Mouse (Mus musculus): ENCODE data around the gene Uqcc2. TPM values are rescaled to one million over a fixed set of nuclear protein-coding genes. Genes with fewer than 3 reads are reported as not detected.

Gene Uqcc2
- polyA plus RNA-seq, 1 experiment from 2014 or later, result 315 TPM

DNA sequence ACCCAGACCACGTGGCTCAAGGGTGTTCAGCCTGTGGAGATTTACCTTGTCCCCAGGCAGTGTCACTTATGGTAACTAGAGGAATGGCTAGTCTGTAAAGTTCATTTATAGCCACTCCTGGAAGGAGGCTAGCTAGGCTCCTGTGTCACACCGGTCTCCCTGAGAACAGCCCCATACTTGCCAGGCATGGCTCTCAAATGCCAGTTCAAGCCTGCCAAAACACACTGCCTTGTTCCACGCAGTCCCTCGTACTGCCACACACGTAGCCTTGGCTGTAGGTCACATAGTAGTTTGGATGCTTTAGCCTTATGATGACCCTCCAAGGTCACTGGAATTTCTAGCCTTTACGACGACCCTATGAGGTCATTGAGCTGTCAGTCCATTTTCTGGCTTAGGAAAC is 25.5 kb upstream of the Uqcc2 start:
- Histone ChIP-seq H3K36me3 (ENCODE audit: insufficient read depth, low read length) (no peaks in the 10 kb centered on the region), H3K27ac (no peak overlapping the region), H3K4me2 (ENCODE audit: low read length) (no peak overlapping the region), H3K4me1 (replicated peaks; ENCODE audit: insufficient read depth, low read length) (no peaks in the 10 kb centered on the region), H3K27me3 (ENCODE audit: insufficient read depth, low read length) (no peaks in the 10 kb centered on the region), H3K4me3 (replicated peaks; ENCODE audit: low read depth, low read length) (no peak overlapping the region), H3K9me3 (replicated peaks; ENCODE audit: low read length) (no peaks in the 10 kb centered on the region), H3K9ac (ENCODE audit: low read depth, low read length) (no peak overlapping the region)
- WGBS, result 64% methylated on average over 7 of the region's 7 CpGs
- TF ChIP-seq CTCF (IDR thresholded peaks at IDR 0.05; ENCODE audit: low read depth), result no peak
- ATAC-seq (replicated peaks; ENCODE audit: low FRiP score, low read depth) (no peak), DNase-seq (ENCODE audit: low spot score) (no peak)

DNA sequence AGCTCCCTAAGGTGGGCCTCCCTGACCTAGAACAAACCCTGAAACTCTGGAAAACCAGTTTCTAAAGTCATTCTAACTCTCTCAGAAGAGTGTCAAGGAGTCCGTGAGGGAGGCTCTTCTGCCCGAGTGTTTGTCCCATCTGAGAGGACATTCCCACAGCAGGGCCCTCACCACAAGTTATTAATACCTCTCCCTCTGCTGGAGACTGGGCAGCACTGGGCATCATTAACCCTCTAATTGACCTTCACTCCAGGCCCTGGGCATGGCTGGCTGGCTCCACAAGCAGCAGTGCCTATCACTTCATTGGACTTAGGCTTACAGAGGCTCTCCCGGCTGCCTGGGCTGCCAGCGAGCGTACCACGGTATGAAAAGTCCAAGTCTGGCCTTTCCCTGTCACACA is 24.7 kb upstream of the Uqcc2 start:
- Histone ChIP-seq H3K9me3 (replicated peaks; ENCODE audit: low read length) (no peaks in the 10 kb centered on the region), H3K4me3 (replicated peaks; ENCODE audit: low read depth, low read length) (no peak overlapping the region), H3K4me1 (replicated peaks; ENCODE audit: insufficient read depth, low read length) (no peaks in the 10 kb centered on the region), H3K4me2 (ENCODE audit: low read length) (no peak overlapping the region), H3K36me3 (ENCODE audit: insufficient read depth, low read length) (no peaks in the 10 kb centered on the region), H3K27me3 (ENCODE audit: insufficient read depth, low read length) (no peaks in the 10 kb centered on the region), H3K9ac (ENCODE audit: low read depth, low read length) (no peak overlapping the region), H3K27ac (no peak overlapping the region)
- 54% methylated on average over 6 of the region's 6 CpGs for WGBS
- DNase-seq (ENCODE audit: low spot score) (peak; percentile 61), ATAC-seq (replicated peaks; ENCODE audit: low FRiP score, low read depth) (peak; percentile 62; the same call in 1 of the 2 replicates)
- TF ChIP-seq CTCF (IDR thresholded peaks at IDR 0.05; ENCODE audit: low read depth), result peak; percentile 36

DNA sequence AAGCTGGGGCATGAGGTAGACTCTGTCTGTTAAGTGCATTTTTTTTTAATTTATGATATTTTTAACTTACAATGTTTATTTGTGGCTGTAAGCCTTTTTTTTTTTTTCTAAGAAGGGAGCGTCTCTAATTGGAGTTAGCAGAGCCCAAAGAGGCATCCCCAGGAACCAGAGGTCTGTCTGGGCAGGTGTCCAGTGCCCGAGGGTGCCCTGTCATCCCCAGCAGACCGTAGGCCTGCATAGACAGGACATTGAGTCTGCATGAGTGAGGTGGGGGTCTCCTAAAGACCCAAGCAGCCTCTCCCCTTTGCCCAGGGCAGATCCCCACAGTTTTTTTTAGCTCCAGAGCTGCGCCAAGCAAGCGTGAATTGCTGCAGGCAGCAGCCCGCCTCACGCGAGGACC is 22.0 kb upstream of the Uqcc2 start:
- DNase-seq (ENCODE audit: low spot score) (no peak), ATAC-seq (replicated peaks; ENCODE audit: low FRiP score, low read depth) (no peak)
- Histone ChIP-seq H3K9ac (ENCODE audit: low read depth, low read length) (no peak overlapping the region), H3K4me2 (ENCODE audit: low read length) (no peak overlapping the region), H3K27me3 (ENCODE audit: insufficient read depth, low read length) (no peaks in the 10 kb centered on the region), H3K9me3 (replicated peaks; ENCODE audit: low read length) (no peaks in the 10 kb centered on the region), H3K27ac (no peak overlapping the region), H3K4me1 (replicated peaks; ENCODE audit: insufficient read depth, low read length) (no peaks in the 10 kb centered on the region), H3K4me3 (replicated peaks; ENCODE audit: low read depth, low read length) (no peak overlapping the region), H3K36me3 (ENCODE audit: insufficient read depth, low read length) (no peaks in the 10 kb centered on the region)
- 61% methylated on average over 8 of the region's 8 CpGs for WGBS
- TF ChIP-seq CTCF (IDR thresholded peaks at IDR 0.05; ENCODE audit: low read depth), result no peak

DNA sequence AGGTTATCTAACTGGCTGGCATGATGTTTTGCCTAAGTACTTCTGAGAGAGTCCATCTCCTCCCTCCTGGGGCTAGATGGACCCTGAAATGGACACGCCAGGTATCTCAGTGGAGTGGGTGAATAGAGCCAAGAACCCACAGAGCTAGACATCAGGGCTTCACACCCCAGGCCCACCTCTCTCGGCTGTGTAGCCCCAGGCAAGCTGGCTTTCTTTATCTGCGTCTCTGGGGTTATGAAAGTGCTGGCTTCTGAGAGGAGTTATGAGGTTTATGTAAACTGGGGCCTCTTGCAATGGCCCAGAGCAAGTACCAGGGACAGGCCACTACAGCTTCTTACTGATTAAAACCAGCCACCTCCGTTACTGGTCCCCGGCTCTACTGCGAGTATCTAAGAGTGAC is 21.2 kb upstream of the Uqcc2 start:
- no peaks in the 10 kb centered on the region for H3K9me3 ChIP-seq (replicated peaks; ENCODE audit: low read length)
- no peak overlapping the region for H3K4me2 ChIP-seq (ENCODE audit: low read length)
- H3K4me1 ChIP-seq (replicated peaks; ENCODE audit: insufficient read depth, low read length), result no peaks in the 10 kb centered on the region
- H3K4me3 ChIP-seq (replicated peaks; ENCODE audit: low read depth, low read length), result no peak overlapping the region
- no peak for ATAC-seq (replicated peaks; ENCODE audit: low FRiP score, low read depth)
- no peak overlapping the region for H3K27ac ChIP-seq
- H3K9ac ChIP-seq (ENCODE audit: low read depth, low read length), result no peak overlapping the region
- no peaks in the 10 kb centered on the region for H3K27me3 ChIP-seq (ENCODE audit: insufficient read depth, low read length)
- TF ChIP-seq CTCF (IDR thresholded peaks at IDR 0.05; ENCODE audit: low read depth), result no peak
- DNase-seq (ENCODE audit: low spot score), result no peak
- 85% methylated on average over 6 of the region's 6 CpGs for WGBS
- no peaks in the 10 kb centered on the region for H3K36me3 ChIP-seq (ENCODE audit: insufficient read depth, low read length)

DNA sequence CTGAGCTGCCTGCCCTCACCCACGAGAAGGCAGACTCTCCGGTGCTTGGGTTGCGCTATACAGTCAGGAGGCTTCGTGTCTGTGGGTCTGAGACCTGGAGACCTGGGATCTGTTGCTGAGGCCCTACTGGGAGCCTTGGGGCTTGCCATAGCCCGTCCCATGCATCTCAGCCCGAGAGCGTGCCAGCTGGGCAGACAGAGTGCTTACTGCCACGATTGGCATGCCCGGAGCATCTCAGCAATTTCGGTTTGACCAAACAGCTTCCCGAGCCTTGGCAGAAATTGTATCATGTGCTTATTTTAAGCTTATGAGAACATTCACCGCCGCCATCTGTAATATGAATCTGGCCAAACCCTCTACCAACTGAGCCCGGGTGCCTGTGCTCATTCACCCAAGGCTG is 20.5 kb upstream of the Uqcc2 start:
- no peak overlapping the region for H3K27ac ChIP-seq
- DNase-seq (ENCODE audit: low spot score), result no peak
- H3K9ac ChIP-seq (ENCODE audit: low read depth, low read length), result no peak overlapping the region
- no peak overlapping the region for H3K4me3 ChIP-seq (replicated peaks; ENCODE audit: low read depth, low read length)
- 82% methylated on average over 14 of the region's 14 CpGs for WGBS
- no peak for ATAC-seq (replicated peaks; ENCODE audit: low FRiP score, low read depth)
- no peaks in the 10 kb centered on the region for H3K36me3 ChIP-seq (ENCODE audit: insufficient read depth, low read length)
- H3K9me3 ChIP-seq (replicated peaks; ENCODE audit: low read length), result no peaks in the 10 kb centered on the region
- H3K4me1 ChIP-seq (replicated peaks; ENCODE audit: insufficient read depth, low read length), result no peaks in the 10 kb centered on the region
- H3K4me2 ChIP-seq (ENCODE audit: low read length), result no peak overlapping the region
- TF ChIP-seq CTCF (IDR thresholded peaks at IDR 0.05; ENCODE audit: low read depth), result no peak
- no peaks in the 10 kb centered on the region for H3K27me3 ChIP-seq (ENCODE audit: insufficient read depth, low read length)

DNA sequence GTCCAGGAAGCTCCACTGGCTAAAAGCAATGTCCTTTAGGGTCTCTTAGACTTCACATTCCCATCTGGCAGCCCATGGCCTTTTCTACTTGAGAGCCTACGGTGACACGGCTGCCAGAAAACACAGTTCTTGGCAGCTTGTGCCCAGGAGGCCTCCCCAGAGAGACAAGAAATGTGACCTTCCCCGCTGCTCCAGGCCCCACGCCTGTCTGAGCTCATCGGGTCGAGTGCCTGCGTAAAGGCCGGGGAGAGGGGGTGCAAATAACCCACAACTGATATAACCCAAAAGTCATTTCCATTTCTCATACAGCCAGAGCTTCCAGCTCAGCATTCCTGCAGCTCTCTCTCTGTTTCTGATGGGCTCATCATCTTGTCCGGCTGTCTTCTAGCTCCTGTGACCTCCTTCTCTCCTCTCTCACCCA is 20.1 kb upstream of the Uqcc2 start:
- Histone ChIP-seq H3K36me3 (ENCODE audit: insufficient read depth, low read length) (no peaks in the 10 kb centered on the region), H3K4me3 (replicated peaks; ENCODE audit: low read depth, low read length) (no peak overlapping the region), H3K4me2 (ENCODE audit: low read length) (no peak overlapping the region), H3K9ac (ENCODE audit: low read depth, low read length) (no peak overlapping the region), H3K27ac (no peak overlapping the region), H3K4me1 (replicated peaks; ENCODE audit: insufficient read depth, low read length) (no peaks in the 10 kb centered on the region), H3K9me3 (replicated peaks; ENCODE audit: low read length) (no peaks in the 10 kb centered on the region), H3K27me3 (ENCODE audit: insufficient read depth, low read length) (no peaks in the 10 kb centered on the region)
- no peak for ATAC-seq (replicated peaks; ENCODE audit: low FRiP score, low read depth)
- WGBS, result 44% methylated on average over 9 of the region's 9 CpGs
- no peak for DNase-seq (ENCODE audit: low spot score)
- no peak for TF ChIP-seq CTCF (IDR thresholded peaks at IDR 0.05; ENCODE audit: low read depth)

DNA sequence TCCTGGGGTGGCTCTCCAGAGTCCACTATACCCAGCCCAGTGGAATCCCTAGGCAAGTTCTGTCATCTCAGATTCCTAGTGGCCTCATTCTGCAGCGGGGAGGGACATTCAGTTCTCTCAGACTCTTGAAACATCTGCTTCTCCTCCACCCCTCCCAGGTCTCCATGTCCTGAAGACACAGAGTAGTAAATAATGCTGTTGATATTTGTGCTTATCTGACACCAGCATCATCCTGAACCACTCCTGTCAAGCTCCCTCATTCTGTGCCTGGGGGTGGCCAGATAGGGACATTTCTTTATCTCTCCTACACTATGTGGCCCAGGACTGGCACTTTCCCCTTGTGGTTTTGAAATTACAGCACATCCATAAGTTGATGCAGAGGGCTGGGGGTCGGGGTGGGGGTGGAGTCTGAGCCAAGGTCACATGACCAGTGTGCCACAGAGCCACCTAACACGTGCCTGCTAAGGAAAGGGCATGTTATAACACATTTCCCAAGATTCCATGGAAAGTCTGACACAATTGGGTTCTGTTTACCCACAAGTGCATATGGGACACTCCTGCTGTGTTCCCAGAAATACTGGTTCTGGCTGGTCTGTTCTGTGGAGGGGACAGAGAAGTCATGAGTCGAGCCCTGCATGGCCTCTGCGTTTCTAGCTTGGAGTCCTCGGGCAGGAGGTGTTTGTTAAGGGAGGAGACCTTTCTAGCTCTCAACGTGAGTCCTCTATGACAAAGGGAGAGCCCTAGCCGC is 19.4 kb upstream of the Uqcc2 start:
- Histone ChIP-seq H3K36me3 (ENCODE audit: insufficient read depth, low read length) (no peaks in the 10 kb centered on the region), H3K4me3 (replicated peaks; ENCODE audit: low read depth, low read length) (no peak overlapping the region), H3K27me3 (ENCODE audit: insufficient read depth, low read length) (no peaks in the 10 kb centered on the region), H3K9me3 (replicated peaks; ENCODE audit: low read length) (no peaks in the 10 kb centered on the region), H3K4me2 (ENCODE audit: low read length) (no peak overlapping the region), H3K4me1 (replicated peaks; ENCODE audit: insufficient read depth, low read length) (no peaks in the 10 kb centered on the region), H3K27ac (no peak overlapping the region), H3K9ac (ENCODE audit: low read depth, low read length) (no peak overlapping the region)
- no peak for TF ChIP-seq CTCF (IDR thresholded peaks at IDR 0.05; ENCODE audit: low read depth)
- DNase-seq (ENCODE audit: low spot score) (no peak), ATAC-seq (replicated peaks; ENCODE audit: low FRiP score, low read depth) (no peak)
- WGBS, result 45% methylated on average over 8 of the region's 8 CpGs
